Mouse (Mus musculus) bone marrow, adult 2 months (tissue): ENCODE data around the gene Mt1.

Experiments used
- CTCF ChIP-seq: fragments of 200-500 bp; IDR thresholded peaks from 2 replicates; pipeline ENCODE4 v1.5.1; 2011; ENCODE audit warnings: low read length, control low read depth; ENCODE audit not compliant: control insufficient read depth, insufficient read depth
- POLR2A ChIP-seq: fragments of 200-500 bp; IDR thresholded peaks from 2 replicates; pipeline ENCODE4 v1.6.1; 2011; ENCODE audit warnings: low read depth, mild to moderate bottlenecking, control low read depth, low read length, borderline replicate concordance; ENCODE audit not compliant: control insufficient read depth

DNA sequence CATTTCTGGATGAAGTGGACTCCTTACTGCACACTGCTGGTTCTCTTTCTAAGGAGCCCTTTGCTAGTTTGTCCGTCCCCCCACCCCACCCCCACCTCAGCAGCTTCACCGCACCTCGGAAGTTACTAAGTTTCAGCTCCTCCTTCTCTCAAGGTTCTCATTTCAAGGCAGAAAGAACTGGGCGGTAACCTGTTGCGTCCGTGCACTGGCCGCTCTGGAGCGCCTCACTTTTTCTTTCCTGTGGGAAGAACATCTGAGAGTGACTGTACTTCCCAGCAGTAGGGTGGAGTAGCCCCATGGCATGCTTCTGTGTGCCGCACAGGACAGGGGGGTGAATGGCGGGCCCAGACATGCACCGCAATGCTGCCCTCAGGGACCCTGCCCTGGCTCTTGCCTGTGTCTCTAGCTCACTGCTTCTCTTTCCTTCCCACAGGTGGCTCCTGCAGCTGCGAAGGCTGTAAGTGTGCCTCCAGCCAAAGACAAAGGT is 5.5 kb downstream of the Mt1 start:
- TF ChIP-seq CTCF = no peak
- no peak for TF ChIP-seq POLR2A
